Mouse (Mus musculus): ENCODE data around the gene Asic2. TPM values are rescaled to one million over a fixed set of nuclear protein-coding genes. Genes with fewer than 3 reads are reported as not detected.

The Asic2 gene
- polyA plus RNA-seq, 1 experiment from 2014 or later = 0.65 TPM

GRCm38 (mm10) chr11:81587942-81588341 is 380.3 kb downstream of the Asic2 start:
- H3K9ac ChIP-seq (ENCODE audit: low read depth, low read length) = no peak overlapping the region
- no peak overlapping the region for H3K27ac ChIP-seq (replicated peaks; ENCODE audit: low read depth, low read length)
- 73% methylated on average over 17 of the region's 17 CpGs for WGBS
- H3K36me3 ChIP-seq (ENCODE audit: control insufficient read depth, insufficient read depth, low read length) = no peaks in the 10 kb centered on the region
- no peaks in the 10 kb centered on the region for H3K4me1 ChIP-seq (ENCODE audit: control insufficient read depth, insufficient read depth, low read length)
- no peaks in the 10 kb centered on the region for H3K9me3 ChIP-seq (ENCODE audit: control insufficient read depth, low read length)
- H3K27me3 ChIP-seq (replicated peaks; ENCODE audit: control insufficient read depth, insufficient read depth, low read length) = no peaks in the 10 kb centered on the region
- ATAC-seq (ENCODE audit: low read depth) = no peak
- DNase-seq (ENCODE audit: low spot score) = no peak
- H3K4me2 ChIP-seq (ENCODE audit: low read depth, low read length) = no peak overlapping the region
- no peak overlapping the region for H3K4me3 ChIP-seq (ENCODE audit: low read depth, low read length)

GRCm38 (mm10) chr11:81587114-81587513 is 381.1 kb downstream of the Asic2 start:
- Histone ChIP-seq H3K27ac (replicated peaks; ENCODE audit: low read depth, low read length) (no peak overlapping the region), H3K4me2 (ENCODE audit: low read depth, low read length) (no peak overlapping the region), H3K4me3 (ENCODE audit: low read depth, low read length) (no peak overlapping the region), H3K27me3 (replicated peaks; ENCODE audit: control insufficient read depth, insufficient read depth, low read length) (no peaks in the 10 kb centered on the region), H3K9ac (ENCODE audit: low read depth, low read length) (no peak overlapping the region), H3K9me3 (ENCODE audit: control insufficient read depth, low read length) (no peaks in the 10 kb centered on the region), H3K4me1 (ENCODE audit: control insufficient read depth, insufficient read depth, low read length) (no peaks in the 10 kb centered on the region), H3K36me3 (ENCODE audit: control insufficient read depth, insufficient read depth, low read length) (no peaks in the 10 kb centered on the region)
- no peak for DNase-seq (ENCODE audit: low spot score)
- no peak for ATAC-seq (ENCODE audit: low read depth)
- 78% methylated on average over 9 of the region's 9 CpGs for WGBS

- Histone ChIP-seq H3K27me3 (replicated peaks; ENCODE audit: control insufficient read depth, insufficient read depth, low read length) (no peaks in the 10 kb centered on the region), H3K4me3 (ENCODE audit: low read depth, low read length) (no peak overlapping the region), H3K9me3 (ENCODE audit: control insufficient read depth, low read length) (no peaks in the 10 kb centered on the region), H3K27ac (replicated peaks; ENCODE audit: low read depth, low read length) (no peak overlapping the region), H3K9ac (ENCODE audit: low read depth, low read length) (no peak overlapping the region), H3K4me1 (ENCODE audit: control insufficient read depth, insufficient read depth, low read length) (no peaks in the 10 kb centered on the region), H3K36me3 (ENCODE audit: control insufficient read depth, insufficient read depth, low read length) (no peaks in the 10 kb centered on the region), H3K4me2 (ENCODE audit: low read depth, low read length) (no peak overlapping the region)
- ATAC-seq (ENCODE audit: low read depth) (no peak), DNase-seq (ENCODE audit: low spot score) (no peak)
- 93% methylated on average over 9 of the region's 9 CpGs for WGBS
These were observed 383.8 kb downstream of the Asic2 start for GRCm38 (mm10) chr11:81584506-81584905.

- WGBS = 57% methylated on average over 7 of the region's 7 CpGs
- no peaks in the 10 kb centered on the region for H3K36me3 ChIP-seq (ENCODE audit: control insufficient read depth, insufficient read depth, low read length)
- H3K4me3 ChIP-seq (ENCODE audit: low read depth, low read length) = no peak overlapping the region
- no peaks in the 10 kb centered on the region for H3K9me3 ChIP-seq (ENCODE audit: control insufficient read depth, low read length)
- no peak for DNase-seq (ENCODE audit: low spot score)
- no peaks in the 10 kb centered on the region for H3K27me3 ChIP-seq (replicated peaks; ENCODE audit: control insufficient read depth, insufficient read depth, low read length)
- H3K4me1 ChIP-seq (ENCODE audit: control insufficient read depth, insufficient read depth, low read length) = no peaks in the 10 kb centered on the region
- no peak for ATAC-seq (ENCODE audit: low read depth)
- no peak overlapping the region for H3K27ac ChIP-seq (replicated peaks; ENCODE audit: low read depth, low read length)
- no peak overlapping the region for H3K4me2 ChIP-seq (ENCODE audit: low read depth, low read length)
- no peak overlapping the region for H3K9ac ChIP-seq (ENCODE audit: low read depth, low read length)
These were observed 385.1 kb downstream of the Asic2 start for GRCm38 (mm10) chr11:81583195-81583594.

- Histone ChIP-seq H3K36me3 (ENCODE audit: control insufficient read depth, insufficient read depth, low read length) (no peaks in the 10 kb centered on the region), H3K9me3 (ENCODE audit: control insufficient read depth, low read length) (no peaks in the 10 kb centered on the region), H3K27me3 (replicated peaks; ENCODE audit: control insufficient read depth, insufficient read depth, low read length) (no peaks in the 10 kb centered on the region), H3K4me3 (ENCODE audit: low read depth, low read length) (no peak overlapping the region), H3K4me1 (ENCODE audit: control insufficient read depth, insufficient read depth, low read length) (no peaks in the 10 kb centered on the region), H3K9ac (ENCODE audit: low read depth, low read length) (no peak overlapping the region), H3K4me2 (ENCODE audit: low read depth, low read length) (no peak overlapping the region), H3K27ac (replicated peaks; ENCODE audit: low read depth, low read length) (no peak overlapping the region)
- ATAC-seq (ENCODE audit: low read depth) = no peak
- 68% methylated on average over 5 of the region's 5 CpGs for WGBS
- DNase-seq (ENCODE audit: low spot score) = no peak
These were observed 386.1 kb downstream of the Asic2 start for GRCm38 (mm10) chr11:81582161-81582560.

- Histone ChIP-seq H3K27me3 (replicated peaks; ENCODE audit: control insufficient read depth, insufficient read depth, low read length) (no peaks in the 10 kb centered on the region), H3K4me1 (ENCODE audit: control insufficient read depth, insufficient read depth, low read length) (no peaks in the 10 kb centered on the region), H3K9ac (ENCODE audit: low read depth, low read length) (no peak overlapping the region), H3K9me3 (ENCODE audit: control insufficient read depth, low read length) (no peaks in the 10 kb centered on the region), H3K4me2 (ENCODE audit: low read depth, low read length) (no peak overlapping the region), H3K36me3 (ENCODE audit: control insufficient read depth, insufficient read depth, low read length) (no peaks in the 10 kb centered on the region), H3K27ac (replicated peaks; ENCODE audit: low read depth, low read length) (no peak overlapping the region), H3K4me3 (ENCODE audit: low read depth, low read length) (no peak overlapping the region)
- 47% methylated on average over 6 of the region's 6 CpGs for WGBS
- DNase-seq (ENCODE audit: low spot score) (no peak), ATAC-seq (ENCODE audit: low read depth) (no peak)
These were observed 388.5 kb downstream of the Asic2 start for GRCm38 (mm10) chr11:81579753-81580152.

- Histone ChIP-seq H3K9ac (ENCODE audit: low read depth, low read length) (no peak overlapping the region), H3K4me3 (ENCODE audit: low read depth, low read length) (no peak overlapping the region), H3K4me1 (ENCODE audit: control insufficient read depth, insufficient read depth, low read length) (no peaks in the 10 kb centered on the region), H3K27me3 (replicated peaks; ENCODE audit: control insufficient read depth, insufficient read depth, low read length) (no peaks in the 10 kb centered on the region), H3K36me3 (ENCODE audit: control insufficient read depth, insufficient read depth, low read length) (no peaks in the 10 kb centered on the region), H3K9me3 (ENCODE audit: control insufficient read depth, low read length) (no peaks in the 10 kb centered on the region), H3K27ac (replicated peaks; ENCODE audit: low read depth, low read length) (no peak overlapping the region), H3K4me2 (ENCODE audit: low read depth, low read length) (no peak overlapping the region)
- ATAC-seq (ENCODE audit: low read depth) = no peak
- 57% methylated on average over 3 of the region's 3 CpGs for WGBS
- DNase-seq (ENCODE audit: low spot score) = no peak
These were observed 397.9 kb downstream of the Asic2 start for GRCm38 (mm10) chr11:81570406-81570805.

GRCm38 (mm10) chr11:81564857-81565256 is 403.4 kb downstream of the Asic2 start:
- DNase-seq (ENCODE audit: low spot score) (no peak), ATAC-seq (ENCODE audit: low read depth) (no peak)
- H3K9ac ChIP-seq (ENCODE audit: low read depth, low read length) = no peak overlapping the region
- no peak overlapping the region for H3K4me2 ChIP-seq (ENCODE audit: low read depth, low read length)
- H3K4me3 ChIP-seq (ENCODE audit: low read depth, low read length) = no peak overlapping the region
- no peaks in the 10 kb centered on the region for H3K9me3 ChIP-seq (ENCODE audit: control insufficient read depth, low read length)
- H3K27ac ChIP-seq (replicated peaks; ENCODE audit: low read depth, low read length) = no peak overlapping the region
- 68% methylated on average over 3 of the region's 3 CpGs for WGBS
- no peaks in the 10 kb centered on the region for H3K27me3 ChIP-seq (replicated peaks; ENCODE audit: control insufficient read depth, insufficient read depth, low read length)
- H3K4me1 ChIP-seq (ENCODE audit: control insufficient read depth, insufficient read depth, low read length) = no peaks in the 10 kb centered on the region
- H3K36me3 ChIP-seq (ENCODE audit: control insufficient read depth, insufficient read depth, low read length) = no peaks in the 10 kb centered on the region

- no peak overlapping the region for H3K4me3 ChIP-seq (ENCODE audit: low read depth, low read length)
- no peak overlapping the region for H3K4me2 ChIP-seq (ENCODE audit: low read depth, low read length)
- no peaks in the 10 kb centered on the region for H3K4me1 ChIP-seq (ENCODE audit: control insufficient read depth, insufficient read depth, low read length)
- H3K27ac ChIP-seq (replicated peaks; ENCODE audit: low read depth, low read length) = no peak overlapping the region
- DNase-seq (ENCODE audit: low spot score) (no peak), ATAC-seq (ENCODE audit: low read depth) (no peak)
- no peaks in the 10 kb centered on the region for H3K27me3 ChIP-seq (replicated peaks; ENCODE audit: control insufficient read depth, insufficient read depth, low read length)
- no peak overlapping the region for H3K9ac ChIP-seq (ENCODE audit: low read depth, low read length)
- no peaks in the 10 kb centered on the region for H3K9me3 ChIP-seq (ENCODE audit: control insufficient read depth, low read length)
- 78% methylated on average over 1 of the region's 1 CpGs for WGBS
- H3K36me3 ChIP-seq (ENCODE audit: control insufficient read depth, insufficient read depth, low read length) = no peaks in the 10 kb centered on the region
These were observed 407.9 kb downstream of the Asic2 start for GRCm38 (mm10) chr11:81560374-81560773.

All from embryonic facial prominence, embryonic 14.5 days (tissue).